Mouse (Mus musculus) c-Kit-positive CD71-positive TER-119-negative erythroid progenitor cells, embryonic 14.5 days (primary cell): ENCODE results near the gene Ncf2.
"Not testable (repeated sequence)": the region's sequence is repeated elsewhere in the genome, so short reads cannot be mapped to it uniquely, and the experiment has no call there.

ENCODE experiments used
- DNase-seq: peaks from one replicate; pipeline ENCODE4 v3.0.0-alpha.2; 2013; ENCODE audit warnings: low read depth

Ncf2 gene

DNA sequence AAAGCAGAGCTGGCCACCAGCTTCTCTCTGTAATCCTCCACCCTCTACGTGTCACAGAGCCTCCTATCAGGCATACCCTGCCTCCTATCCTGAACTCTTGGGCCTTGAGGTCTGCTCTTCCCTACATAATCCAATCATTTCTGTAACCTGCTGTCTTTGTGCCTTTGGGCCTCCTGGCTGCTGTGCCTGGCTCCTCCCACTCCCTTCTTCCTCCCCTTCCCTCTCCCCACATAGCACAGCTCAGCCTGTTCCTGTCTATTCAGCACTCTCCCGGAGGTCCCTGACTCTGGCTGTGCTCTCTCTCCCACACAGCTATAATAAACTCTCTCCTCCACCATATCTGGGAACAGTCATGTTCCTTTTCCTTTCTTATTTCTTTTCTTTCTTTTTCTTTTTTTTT lies at the start of gene Ncf2:
Ncf2 (plus strand) TSS at position 298 of the 400 bp plus-strand sequence.
- no peak for DNase-seq

DNA sequence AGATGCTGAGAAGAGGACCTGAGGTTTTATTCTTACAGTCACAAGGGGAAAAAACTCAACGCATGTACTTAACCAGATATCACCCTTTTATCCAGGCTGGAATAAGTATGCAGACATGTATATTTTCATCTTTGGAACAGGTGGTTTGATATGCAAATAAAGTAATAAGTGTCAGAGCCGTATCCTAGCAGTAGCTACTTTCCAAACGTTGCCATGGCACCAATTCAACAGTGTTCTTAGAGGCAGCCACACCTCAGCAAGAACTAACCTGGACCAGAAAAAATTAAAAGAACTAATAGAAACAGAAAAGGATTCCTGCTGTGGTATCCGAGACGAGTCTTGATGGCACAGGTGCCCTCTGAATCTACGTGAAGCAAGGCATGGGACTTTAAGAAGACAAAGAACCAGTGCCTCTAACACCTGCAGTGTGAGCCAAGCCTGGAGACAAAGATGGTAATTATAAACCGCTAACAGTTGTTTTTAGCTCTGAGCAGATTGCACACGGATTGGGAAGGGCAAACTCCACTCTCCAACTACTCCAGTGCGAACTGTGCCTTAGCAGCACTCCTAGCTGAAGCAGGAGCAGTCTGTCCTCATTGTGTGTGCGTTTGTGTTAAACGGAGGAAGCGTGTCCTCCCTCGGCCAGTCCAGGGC lies 49.6 kb upstream of the Ncf2 start, which contains the start of gene Apobec4:
Apobec4 (plus strand) TSS at position 240 of the 654 bp plus-strand sequence.
- no peak for DNase-seq

DNA sequence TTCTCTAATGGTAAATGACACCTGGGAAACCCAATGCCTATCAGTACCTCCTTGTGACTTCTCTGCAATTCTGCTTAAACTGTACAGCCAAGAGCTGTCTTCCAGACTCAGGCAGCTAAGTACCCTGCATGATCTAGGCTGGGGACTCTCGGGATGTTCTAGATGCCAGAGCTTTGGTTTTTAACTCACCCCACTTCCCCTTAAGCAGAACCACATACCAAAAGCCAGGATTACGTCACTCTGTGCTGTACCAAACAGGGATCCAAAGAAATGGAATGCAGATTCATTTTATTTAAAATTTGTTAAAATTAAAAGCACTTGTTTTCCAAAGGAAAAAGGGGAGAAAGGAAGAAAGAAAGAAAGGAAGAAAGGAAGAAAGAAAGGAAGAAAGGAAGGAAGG lies 38.2 kb upstream of the Ncf2 start:
- DNase-seq: no peak

DNA sequence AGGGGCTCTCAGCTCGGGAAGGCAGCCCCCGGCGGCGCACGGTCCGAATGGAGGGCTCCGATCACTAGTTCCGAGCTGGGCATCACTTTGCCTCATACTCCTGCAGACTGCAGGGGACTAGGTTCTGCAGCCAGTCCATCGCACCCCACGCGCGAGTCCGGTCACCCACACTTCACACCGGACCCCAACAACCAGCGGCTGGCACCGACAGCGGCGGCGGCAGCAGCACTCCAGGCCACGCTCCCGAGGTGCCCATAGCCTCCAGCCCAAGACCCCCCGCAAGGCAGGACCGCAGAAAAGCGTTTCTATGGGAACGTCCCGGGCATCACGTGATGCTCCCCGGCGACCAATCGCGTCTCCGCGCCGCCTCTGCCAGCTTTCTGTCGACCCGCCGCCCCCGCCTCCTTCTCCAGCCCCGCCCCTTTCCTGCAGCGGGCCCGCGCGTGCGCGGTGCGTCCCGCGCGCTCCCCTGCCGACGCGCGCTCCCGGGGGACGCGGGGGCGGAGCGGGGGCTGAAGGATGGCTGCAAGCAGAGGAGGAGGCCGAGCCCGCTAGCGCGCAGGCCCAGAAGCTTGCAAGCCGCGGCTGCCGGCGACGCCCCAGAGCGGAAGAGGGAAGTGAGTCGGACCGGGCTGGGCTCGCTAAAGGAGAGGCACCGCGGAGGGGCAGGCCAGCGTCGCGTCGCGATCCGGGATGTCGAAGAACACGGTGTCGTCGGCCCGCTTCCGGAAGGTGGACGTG lies 33.8 kb upstream of the Ncf2 start, which contains the start of the genes Rgl1 and Arpc5:
Rgl1 (minus strand) TSS at position 320 of the 741 bp plus-strand sequence.
Arpc5 (plus strand) TSS at position 511 of the 741 bp plus-strand sequence.
- DNase-seq: peak; percentile 84

DNA sequence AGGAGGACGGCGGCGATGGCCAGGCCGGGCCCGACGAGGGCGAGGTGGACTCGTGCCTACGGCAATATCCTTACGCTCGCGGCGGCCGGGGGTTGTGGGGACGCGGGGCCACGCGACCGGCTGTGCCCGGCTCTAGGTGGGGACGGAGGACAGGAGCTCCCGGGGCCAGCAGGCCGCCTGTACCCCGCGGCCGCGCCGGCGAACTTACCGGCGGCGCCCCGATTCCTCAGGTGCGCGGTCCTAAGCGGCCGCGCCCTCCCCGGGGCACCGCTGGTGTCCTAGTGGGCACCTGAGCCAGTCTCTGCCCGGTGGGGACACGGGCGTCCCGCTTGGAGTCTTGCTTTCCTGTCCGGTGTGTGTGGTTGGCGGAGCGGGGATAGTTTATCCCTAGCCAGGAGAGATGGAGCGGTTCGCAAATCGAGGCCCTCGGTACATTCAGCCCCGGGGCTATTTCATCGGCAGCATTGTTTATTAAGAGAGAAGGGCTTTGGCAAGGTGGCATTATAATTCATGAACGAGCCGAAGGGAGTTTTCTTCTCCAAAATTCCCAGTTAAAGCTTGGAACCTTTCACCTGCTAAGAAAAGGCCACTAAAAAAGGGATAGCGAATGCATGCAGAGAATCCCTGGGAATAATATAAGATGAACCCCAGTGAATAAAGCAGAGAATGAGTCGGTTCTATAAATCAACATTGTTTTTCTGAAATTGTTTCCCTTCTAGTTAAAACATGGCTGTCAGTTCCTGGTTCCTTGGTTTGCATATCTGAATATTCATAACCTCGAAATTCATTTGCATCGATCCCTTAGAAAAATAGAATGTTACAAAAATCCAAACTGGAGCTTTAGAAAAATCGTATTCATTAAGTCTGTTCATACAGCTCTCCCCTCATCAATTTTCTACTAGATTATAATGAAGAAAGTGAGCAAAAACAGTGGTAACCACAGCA lies 32.9 kb upstream of the Ncf2 start:
- DNase-seq: no peak

DNA sequence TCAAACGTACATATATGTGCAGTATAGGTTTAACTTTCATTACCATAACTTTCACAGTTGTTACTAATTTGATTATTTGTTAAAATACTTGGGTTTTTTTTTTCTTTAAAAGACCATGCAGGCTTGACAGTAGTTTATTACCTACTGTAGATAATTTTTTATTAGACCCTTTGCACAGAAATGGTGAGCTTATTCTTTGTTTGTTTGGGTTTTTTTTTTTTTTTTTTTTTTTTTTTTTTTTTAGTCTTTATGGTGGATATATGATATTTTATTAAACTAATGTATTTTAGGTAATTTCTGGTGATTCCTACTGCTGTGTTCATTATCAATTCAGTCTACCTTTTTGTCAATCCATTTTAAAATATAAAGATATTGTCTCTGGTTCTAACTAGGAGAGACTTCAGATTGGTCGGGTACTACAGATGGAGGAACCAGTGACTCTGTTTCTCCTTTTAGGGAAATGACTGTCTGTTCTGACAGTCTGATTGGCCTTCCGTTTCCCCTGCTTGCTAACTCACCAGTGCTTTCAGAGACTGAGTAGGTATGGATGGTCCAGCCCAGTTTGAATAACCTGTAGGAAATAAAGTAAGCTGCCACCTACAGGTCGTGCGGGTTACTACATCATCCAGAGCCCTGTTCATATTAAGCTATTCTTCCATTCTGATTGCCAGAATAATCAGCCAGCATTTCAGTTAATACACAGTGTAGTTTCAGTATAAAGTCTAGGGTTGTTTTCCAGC lies 32.1 kb upstream of the Ncf2 start:
- DNase-seq: peak; percentile 91

DNA sequence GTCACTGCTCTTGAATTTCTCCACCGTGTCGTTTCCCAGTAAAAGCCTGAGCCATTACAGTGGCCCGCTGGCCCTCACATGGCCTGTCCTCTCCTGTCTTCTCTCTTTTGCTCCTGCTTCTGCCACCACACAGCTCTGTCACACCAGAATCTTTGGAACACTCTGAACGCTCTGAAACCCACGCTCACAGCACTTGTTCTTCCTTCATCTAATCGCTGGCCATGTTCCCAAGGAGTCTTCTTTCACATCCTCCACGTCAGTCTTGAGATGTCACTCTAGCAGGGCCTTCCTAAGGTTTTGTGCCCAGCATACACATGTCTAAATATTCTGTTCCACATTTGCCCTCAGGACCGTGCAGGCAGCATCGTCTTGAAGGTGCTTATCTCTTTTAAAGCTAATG lies 29.0 kb upstream of the Ncf2 start:
- no peak for DNase-seq

DNA sequence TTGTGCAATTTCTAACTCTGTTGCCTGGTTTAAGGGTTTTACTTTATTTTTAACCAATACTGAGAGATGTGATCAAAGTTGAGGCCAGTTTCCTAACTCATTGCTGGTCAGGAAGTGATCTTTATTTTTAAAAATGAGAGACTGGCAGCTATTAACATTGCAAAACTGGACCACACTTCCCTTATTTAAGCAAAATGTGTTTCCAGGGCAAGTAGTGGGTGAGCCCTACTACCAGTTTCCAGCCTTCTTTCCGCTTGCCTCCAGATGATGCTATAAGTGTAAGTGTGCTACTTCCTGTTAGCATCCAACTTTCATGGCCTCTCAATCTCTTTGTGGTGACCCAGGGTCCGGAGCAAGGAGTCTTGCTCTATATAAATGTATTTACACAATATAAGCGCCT lies 25.4 kb upstream of the Ncf2 start:
- DNase-seq: not testable (repeated sequence)

DNA sequence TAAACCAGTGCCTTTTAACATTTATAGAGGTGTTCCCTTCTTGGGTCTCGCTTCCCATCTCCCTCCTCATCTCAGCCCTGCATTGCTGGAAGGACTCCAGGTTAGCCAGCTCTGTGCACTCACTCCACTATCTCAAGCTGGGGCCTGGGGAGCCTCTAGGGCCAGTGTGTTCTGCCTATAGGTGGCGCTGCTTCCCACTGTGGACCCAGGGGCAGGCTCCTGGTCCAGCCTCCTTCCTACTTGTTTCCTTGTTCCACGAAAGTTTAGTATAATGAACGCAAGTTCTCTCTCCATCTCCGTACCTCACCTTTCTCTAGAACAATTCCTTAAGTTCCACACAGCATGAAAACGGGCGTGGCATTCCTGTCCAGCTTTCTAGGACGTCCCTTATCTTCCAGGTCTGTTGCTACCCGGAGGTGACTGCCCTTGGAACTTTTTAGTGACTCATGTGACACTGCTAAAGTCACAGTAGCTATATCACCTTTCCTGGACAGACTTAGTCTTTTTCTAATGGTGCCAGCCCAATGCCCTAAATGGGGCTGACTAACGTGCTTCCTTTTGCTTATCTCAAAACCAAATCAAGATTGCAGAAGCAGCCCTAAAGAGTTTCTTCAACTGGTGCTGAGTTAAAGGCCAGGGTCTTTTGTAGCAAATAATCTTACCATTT lies 20.8 kb upstream of the Ncf2 start:
- peak; percentile 58 for DNase-seq

DNA sequence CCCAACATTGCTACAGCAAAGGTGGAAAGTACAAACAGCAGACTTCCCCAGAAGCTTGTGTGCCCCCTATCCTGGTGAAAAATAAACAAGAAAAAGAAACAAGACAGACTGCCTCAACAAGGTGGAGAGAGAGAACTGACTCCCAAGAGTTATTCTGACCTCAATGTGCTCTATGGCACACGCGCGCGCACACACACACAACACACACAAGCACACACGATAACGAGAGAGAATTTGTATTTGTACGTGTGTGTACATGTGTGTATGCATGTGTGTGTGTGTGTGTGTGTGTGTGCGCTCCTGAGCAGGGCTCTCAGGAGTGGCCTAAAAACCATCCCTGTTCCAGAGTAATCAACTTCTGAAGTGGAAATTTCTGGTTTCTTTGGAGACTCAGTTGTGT lies 15.4 kb upstream of the Ncf2 start:
- no peak for DNase-seq

DNA sequence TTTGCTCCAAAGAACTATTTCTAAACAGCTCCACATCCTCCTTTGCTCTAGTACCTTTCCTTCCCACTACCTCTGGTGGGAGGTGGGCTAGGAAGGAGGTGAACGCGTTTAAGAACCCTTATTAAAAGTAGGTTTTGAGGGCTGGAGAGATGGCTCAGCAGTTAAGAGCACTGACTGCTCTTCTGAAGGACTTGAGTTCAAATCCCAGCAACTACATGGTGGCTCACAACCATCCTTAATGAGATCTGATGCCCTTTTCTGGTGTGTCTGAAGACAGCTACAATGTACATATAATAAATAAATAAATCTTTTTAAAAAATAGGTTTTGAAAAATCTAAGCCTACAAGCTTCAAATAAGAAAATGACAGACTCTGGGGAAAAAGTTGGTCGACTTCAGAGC lies 14.5 kb upstream of the Ncf2 start:
- not testable (repeated sequence) for DNase-seq

DNA sequence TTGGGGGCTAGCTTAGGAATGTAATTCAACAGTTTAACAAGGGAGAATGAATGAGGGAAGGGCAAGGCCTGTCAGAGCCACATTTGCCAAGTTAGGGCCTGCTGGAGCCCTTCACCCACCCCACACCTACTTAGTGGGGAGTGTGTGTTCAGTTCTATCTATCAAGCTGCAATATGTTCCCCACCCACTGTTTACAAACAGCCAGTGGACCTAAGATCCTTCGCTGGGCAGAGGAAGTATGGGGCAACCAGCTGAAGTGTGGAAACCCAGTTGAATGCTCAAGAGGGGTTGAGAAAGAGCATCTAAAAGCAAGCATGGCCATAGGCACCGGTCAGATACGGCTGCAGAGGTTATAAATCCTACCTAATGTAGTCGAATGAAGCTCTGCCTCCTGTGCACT lies 13.0 kb upstream of the Ncf2 start:
- DNase-seq: no peak

DNA sequence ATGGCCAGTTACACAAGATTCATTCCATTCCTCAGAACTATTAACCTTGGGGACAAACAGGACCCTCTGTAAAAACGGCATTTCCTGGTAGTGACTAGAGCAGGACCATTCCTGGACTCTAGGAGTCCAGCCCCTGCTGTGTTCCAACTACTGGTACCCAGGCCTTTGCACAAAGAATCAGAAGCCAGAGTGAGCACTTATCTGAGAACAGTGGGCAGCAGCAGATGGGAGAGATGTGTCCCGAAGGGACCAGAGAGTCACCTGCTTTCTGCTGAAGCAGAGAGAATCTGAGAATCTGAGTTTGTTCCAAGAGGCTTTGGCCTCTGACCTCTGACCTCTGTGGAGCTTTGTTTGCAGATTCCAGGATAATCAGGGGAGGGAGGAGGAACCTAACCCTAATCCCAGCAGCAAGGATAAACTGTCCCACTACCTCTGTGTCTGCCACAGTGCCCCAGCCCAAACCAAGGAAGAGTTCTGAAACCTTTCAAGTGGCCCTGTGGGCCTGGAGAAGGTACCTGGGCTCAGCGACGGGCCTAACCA lies 11.8 kb upstream of the Ncf2 start:
- no peak for DNase-seq

DNA sequence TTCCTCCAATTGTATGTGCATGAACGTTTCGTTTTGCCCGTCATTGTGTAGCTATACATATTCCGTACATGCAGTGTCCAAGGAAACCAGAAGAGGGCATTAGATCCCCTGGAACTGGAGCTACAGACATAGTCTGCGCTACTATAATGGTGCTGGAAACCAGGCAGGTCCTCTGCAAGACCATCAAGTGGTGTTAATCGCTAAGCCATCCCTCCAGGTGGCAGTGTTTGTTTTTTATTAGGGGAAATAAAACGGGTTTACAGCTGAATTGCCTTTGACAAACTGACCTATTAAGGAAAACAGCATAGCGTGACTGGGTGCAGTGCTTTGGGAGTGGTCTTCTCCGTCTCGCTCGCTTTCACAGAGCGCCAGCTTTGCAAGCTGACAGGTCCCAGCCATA lies 9.7 kb upstream of the Ncf2 start:
- DNase-seq: peak; percentile 49

DNA sequence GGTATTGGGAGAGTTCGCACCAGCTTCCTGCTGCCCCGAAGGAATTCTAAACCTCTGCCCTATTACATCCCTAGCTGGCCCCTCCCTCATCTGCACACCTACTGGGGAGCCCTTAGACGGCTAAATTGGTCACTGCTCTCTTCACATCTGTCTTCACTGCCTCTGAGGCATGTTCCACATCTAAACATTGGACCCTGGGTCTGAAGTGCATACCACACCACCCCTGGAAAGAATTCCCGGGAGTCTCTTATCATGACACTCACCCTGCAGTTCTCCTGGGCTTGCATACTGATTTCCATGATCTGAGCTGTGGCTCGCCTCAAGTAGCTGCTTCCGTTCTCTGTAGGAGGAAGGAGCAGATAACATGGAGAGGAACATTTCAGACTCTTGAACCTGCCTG lies 9.2 kb upstream of the Ncf2 start:
- no peak for DNase-seq

DNA sequence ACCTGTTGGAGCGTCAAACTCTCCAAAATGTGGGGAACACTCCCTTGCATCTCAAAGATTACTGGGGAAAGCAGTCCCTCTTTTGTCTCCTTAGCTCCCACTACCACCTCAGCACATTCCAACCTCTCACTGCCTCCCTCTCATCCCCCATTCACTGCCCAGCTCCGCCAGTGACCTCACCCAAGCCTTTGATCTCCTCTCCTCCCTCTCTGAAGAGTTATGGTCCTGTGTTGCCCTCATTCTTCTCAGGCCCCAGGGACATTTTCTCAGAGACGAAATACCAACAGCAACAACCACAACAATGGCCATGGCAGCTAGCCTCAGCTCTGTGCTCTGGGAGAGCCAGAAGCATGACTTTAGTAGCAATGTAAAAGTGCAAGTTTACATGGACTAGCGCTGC lies 8.7 kb upstream of the Ncf2 start:
- no peak for DNase-seq

DNA sequence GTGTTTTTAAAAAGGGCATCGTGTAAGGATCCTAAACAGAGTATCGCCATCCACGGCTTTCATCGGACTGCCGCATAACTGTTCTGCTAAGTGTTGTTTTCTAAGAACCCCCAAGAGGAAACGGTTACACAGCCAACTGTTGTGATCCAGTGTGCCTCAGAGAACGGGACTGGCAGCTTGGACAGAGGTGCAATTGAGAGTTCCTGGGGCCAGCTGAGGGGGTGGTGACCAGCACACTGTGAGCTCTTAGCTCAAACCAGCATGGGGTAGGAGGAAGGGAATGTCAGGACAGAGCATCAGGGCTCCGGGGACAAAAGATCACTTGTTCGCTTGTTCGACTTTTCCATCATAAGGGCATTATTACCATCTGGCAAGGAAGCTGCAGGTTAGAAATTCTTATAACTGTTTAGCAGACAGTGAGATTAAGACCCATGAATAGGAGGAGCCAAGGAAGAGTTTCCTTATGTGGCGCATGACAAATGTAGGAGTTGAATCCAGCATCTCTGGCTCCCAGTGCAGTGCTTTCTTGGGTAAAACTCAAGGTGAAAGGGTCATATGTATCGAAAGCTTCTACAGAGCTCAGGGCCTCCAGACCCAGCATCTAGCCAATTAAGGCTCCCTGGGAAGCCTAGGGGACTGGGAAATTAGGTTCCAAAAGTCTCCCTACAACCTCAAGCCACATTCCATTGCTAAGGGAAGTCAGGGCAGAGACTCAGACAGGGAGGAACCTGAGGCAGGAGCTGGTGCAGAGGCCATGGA lies 7.1 kb upstream of the Ncf2 start:
- DNase-seq: no peak

DNA sequence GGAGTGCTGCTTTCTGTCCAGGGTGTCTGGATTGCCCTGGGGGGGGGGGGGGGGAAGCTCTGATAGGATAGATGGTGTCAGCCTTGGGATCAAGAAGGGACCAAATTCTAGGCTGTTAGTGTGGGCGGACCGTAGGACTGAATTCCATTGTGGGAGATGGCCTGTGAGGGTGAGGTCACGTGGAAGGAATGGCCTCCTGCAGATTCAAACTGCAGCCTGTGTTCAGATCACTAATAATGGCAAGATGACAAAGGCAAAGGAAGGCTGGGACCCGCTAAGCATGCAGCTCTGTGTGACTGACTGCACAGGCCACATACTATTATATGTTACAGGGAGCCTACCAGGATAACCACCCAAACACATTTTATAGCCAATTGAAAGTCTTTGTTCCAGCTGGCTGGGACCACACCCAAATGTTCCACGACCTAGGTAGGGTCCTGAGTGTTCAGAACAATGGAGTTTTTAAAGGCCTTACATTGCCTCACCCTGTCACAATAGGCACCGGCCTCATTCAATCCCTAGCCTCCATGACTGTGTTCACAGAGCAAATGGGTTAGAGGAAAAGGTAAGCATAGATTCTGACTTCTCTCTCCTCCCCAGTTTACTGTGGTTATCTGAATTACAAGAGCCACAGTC lies 6.4 kb upstream of the Ncf2 start:
- no peak for DNase-seq

DNA sequence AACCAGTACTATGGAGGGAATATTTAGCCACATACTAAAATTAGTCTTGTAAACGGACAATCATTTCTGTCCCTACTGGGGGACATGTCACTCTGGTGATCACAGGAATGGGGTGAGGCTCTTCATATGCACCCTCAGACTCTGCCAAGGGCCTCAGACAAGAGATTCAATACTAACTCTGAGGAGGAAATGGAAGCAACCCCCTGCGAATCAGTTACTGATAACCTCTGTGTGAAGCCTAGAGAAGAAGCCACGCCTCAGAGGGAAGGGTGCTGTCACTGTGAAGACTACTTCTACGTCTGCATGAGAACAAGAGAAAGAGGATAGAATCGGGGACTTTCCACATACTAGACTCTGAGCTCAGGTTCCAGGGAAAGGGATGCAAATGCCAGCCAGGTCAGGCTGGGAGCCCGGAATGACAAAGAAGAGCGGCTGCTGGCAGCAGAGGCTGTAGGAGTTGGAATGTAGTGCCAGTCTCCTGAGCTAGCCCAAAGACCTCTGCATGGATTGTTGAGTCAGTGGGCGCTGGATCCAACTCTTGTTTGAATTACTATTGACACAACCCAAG lies 4.2 kb upstream of the Ncf2 start:
- DNase-seq: no peak
